Mouse (Mus musculus): ENCODE measurements at regions not wholly inside any gene's neighbourhood (a gene's known extent, or its start where the extent isn't known, plus 50 kb on each side); places are given as distances from the start of the nearest gene placed in this dataset.

GRCm38 (mm10) chr8:126688450-126688849 is 94.7 kb upstream of the Irf2bp2 start:
- DNase-seq (ENCODE audit: low spot score in 2 of 2) = no peak

- DNase-seq (ENCODE audit: low spot score in 2 of 2) = no peak
Observed at GRCm38 (mm10) chr8:126688014-126688413, 94.2 kb upstream of the Irf2bp2 start.

- no peak for DNase-seq (ENCODE audit: low spot score in 2 of 2)
Observed at GRCm38 (mm10) chr8:126686827-126687226, 93.0 kb upstream of the Irf2bp2 start.

- no peak for DNase-seq (ENCODE audit: low spot score in 2 of 2)
Observed at GRCm38 (mm10) chr8:126685365-126685764, 91.6 kb upstream of the Irf2bp2 start.

GRCm38 (mm10) chr8:126683950-126684349 is 90.2 kb upstream of the Irf2bp2 start:
- DNase-seq (ENCODE audit: low spot score in 2 of 2) = no peak

GRCm38 (mm10) chr8:126683555-126683947 is 89.8 kb upstream of the Irf2bp2 start:
- DNase-seq (ENCODE audit: low spot score in 2 of 2) = no peak

- no peak for DNase-seq (ENCODE audit: low spot score in 2 of 2)
Observed at GRCm38 (mm10) chr8:126682817-126683554, 89.2 kb upstream of the Irf2bp2 start.

- no peak for DNase-seq (ENCODE audit: low spot score in 2 of 2)
Observed at GRCm38 (mm10) chr8:126681948-126682651, 88.3 kb upstream of the Irf2bp2 start.

- no peak for DNase-seq (ENCODE audit: low spot score in 2 of 2)
Observed at GRCm38 (mm10) chr8:126678004-126678751, 84.4 kb upstream of the Irf2bp2 start.

GRCm38 (mm10) chr8:126675153-126675552 is 81.4 kb upstream of the Irf2bp2 start:
- no peak for DNase-seq (ENCODE audit: low spot score in 2 of 2)

GRCm38 (mm10) chr8:126673038-126673740 is 79.4 kb upstream of the Irf2bp2 start:
- no peak for DNase-seq (ENCODE audit: low spot score in 2 of 2)

- no peak for DNase-seq (ENCODE audit: low spot score in 2 of 2)
Observed at GRCm38 (mm10) chr8:126671594-126671993, 77.8 kb upstream of the Irf2bp2 start.

- no peak for DNase-seq (ENCODE audit: low spot score in 2 of 2)
Observed at GRCm38 (mm10) chr8:126669919-126670318, 76.1 kb upstream of the Irf2bp2 start.

- no peak for DNase-seq (ENCODE audit: low spot score in 2 of 2)
Observed at GRCm38 (mm10) chr8:126669154-126669553, 75.4 kb upstream of the Irf2bp2 start.

GRCm38 (mm10) chr8:126668657-126669025 is 74.9 kb upstream of the Irf2bp2 start:
- DNase-seq (ENCODE audit: low spot score in 2 of 2) = no peak

GRCm38 (mm10) chr8:126667721-126668656 is 74.2 kb upstream of the Irf2bp2 start:
- peak in 1 of 2 experiments; percentile 67 for DNase-seq (ENCODE audit: low spot score in 2 of 2)

- no peak for DNase-seq (ENCODE audit: low spot score in 2 of 2)
Observed at GRCm38 (mm10) chr8:126667086-126667720, 73.4 kb upstream of the Irf2bp2 start.

- peak; percentile 99 for DNase-seq (ENCODE audit: low spot score in 2 of 2)
Observed at GRCm38 (mm10) chr8:126666327-126667085, 72.7 kb upstream of the Irf2bp2 start.

All from adrenal gland, postnatal 4 days (tissue).